Mouse (Mus musculus) gastrocnemius, postnatal 4 days (tissue): ENCODE data around the gene Enoph1. TPM values are rescaled to one million over a fixed set of nuclear protein-coding genes. Genes with fewer than 3 reads are reported as not detected.

Experiments
- DNase-seq, 2 experiments: peaks; one replicate each; pipeline ENCODE4 v3.0.0; 2021 to 2022; ENCODE audit warnings: low spot score in 2 of 2, mixed read lengths in 2 of 2
- long read RNA-seq, 2 experiments: library from polyadenylated mRNA; stranded (forward); transcript quantifications; one replicate each; pipeline ENCODE4 v2.0.0; 2021
- total RNA-seq, 2 experiments: library from RNA; stranded (reverse); gene quantifications; 2 replicates each; pipeline ENCODE4 v1.2.3; 2021

Gene Enoph1
- total RNA-seq = 10 to 100 TPM; 13.9 to 14.7 TPM
- long read RNA-seq, experiment 1, transcript Enoph1-202 (6 exons, 1,833 nt) = major isoform, 16 of 20 reads
- long read RNA-seq, experiment 1, partial matches to known transcripts = 1 of 20 reads
- long read RNA-seq, experiment 1, other reads (novel, unspliced or antisense) = 3 of 20 reads
- long read RNA-seq, experiment 2, transcript Enoph1-202 (6 exons, 1,833 nt) = major isoform, 15 of 23 reads
- long read RNA-seq, experiment 2, partial matches to known transcripts = 1 of 23 reads
- long read RNA-seq, experiment 2, other reads (novel, unspliced or antisense) = 6 of 23 reads

DNA sequence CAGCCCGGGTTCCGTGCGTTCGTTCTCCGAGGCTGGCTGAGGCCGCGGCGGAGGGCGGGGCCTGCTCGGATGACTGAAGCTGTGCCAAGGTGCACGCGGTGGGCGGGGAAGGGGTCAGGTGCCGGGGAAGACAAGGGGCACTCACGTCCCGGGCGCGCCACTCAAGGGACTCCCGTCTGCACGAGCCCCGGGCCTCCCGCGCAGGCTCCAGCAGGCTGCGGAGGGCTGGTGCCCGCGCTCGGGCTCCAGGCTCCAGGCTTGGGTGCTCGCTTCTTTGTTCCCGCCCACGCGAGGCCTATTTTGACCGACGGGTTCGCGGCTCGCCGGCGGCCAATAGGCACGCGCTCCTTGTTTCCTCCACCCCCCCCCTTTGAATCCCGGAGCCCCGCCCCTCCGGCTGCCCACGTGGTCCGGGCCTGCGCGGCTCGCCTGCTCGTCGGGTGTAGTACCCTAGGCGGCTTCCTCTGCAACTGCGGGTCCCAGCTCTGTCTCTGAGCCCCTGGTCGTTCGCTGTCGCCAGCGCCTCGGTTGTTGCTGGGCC is at the start of gene Enoph1, which contains the start of gene Hnrnpdl:
TSS of gene Enoph1 (plus strand) at position 384 of the 541 bp plus-strand sequence.
TSS of gene Hnrnpdl (minus strand) at position 63 of the 541 bp plus-strand sequence.
- peak; percentile 87 to 94 for DNase-seq

DNA sequence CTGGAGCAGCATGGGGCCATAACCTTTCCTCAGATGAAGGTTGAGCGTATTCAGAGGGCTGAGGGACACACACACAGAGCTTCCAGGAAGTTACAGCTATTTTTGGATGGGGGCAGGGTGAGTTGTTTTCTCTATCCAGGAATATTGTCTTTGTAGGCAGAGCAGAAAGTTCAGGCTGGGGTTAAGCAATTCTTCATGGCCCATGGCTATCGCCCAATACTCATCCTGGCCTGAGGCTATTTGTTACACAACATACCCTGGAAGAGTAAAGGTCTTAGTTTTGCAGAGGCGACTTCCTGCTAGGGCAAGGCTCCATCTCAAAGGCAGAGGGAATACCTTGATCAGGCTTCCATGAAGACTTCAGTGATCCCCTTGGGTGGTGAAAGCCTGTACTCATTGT is 45.6 kb upstream of the Enoph1 start:
- DNase-seq = no peak

DNA sequence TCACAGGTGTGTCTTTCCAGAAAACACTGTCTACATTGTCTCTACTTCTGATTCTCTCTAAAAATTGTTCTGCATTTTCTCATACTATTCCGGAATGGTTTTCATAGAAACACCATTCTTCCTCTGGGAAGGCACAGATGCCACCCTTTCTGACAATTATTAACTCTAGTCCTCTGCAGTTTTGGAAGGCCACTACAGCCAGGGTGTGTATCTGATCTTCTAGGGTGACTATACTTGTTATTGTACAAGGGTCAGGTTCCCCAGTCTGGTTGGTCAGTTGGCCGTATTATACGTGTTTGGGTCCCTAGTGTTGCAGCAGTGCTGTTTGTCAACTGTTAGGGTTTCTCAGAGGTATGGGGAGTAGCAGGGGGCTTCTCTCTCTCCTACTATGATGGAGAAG is 45.1 kb upstream of the Enoph1 start:
- DNase-seq = no peak

DNA sequence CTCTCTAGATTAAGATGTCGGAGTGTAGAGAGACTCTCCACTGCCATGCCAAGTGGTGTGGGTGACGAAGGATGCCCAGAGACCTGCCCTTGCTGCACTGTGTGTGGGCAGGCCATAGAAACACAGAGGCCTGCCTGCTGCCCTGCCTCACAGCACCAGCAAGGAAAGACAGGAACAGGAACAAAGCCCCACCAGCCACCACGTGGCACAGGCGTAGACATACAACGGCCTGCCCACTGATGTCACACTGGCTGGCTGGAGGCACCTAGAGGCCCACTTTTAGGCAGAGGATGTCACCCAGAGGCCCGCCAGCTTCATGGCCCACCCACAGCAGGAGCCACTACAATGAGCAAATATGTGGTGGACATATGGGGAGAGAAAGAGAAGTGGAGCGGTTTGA is 39.7 kb upstream of the Enoph1 start:
- no peak for DNase-seq

DNA sequence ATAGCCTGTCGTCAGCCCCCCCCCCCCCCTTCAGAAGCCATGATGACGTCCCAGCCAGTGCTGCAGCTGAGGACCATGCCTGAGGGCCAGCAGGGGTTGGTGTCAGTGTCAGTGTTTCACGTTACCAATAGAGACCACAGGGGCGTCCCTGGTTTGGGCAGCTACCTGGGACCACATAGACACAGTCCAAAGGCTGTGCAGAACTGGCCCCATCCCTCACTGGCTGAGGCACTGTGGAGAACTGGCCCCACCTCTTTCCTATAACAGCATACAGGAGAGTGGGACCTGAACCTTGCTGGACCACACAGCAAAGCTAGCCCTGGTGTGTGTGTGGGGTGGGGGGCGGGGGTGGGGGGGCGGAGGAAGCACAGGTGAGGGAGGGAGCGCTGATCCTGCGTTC is 39.3 kb upstream of the Enoph1 start:
- no peak for DNase-seq

DNA sequence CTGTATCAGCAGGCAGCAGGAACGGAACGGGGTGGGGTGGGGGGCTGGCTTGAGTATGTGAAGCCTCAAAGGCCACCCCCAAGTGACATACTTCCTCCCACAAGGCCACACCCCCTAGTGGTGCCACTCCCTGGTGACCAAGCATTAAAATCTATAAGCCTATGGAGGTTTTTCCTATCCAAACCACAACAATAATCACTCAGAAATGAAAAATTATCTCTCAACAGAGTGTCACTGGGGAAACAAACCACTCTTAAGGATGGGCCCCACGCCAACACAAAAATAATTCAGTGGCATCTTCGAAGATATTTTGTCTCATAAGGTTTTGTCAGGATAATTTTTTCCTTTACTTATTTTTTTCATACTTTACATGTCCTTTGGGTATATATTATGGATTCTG is 35.9 kb upstream of the Enoph1 start:
- no peak for DNase-seq

DNA sequence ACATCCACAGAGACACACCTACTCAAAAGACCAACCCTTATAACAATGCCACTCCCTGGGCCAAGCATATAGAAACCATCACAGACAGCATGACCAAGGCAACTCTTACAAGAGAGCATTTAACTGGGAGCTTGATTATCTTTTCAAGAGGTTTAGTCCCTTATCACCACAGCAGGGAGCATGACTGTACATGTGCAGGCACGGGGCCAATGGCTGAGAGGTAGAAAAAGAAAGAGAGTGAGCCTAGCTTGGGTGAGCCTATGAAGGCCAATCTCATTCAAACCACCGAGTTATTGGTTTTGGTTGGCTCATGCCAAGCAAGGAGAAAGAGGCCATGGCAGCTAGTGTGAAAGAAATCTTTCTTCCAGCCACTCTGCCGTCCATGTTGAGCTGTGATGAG is 34.4 kb upstream of the Enoph1 start:
- no peak for DNase-seq

DNA sequence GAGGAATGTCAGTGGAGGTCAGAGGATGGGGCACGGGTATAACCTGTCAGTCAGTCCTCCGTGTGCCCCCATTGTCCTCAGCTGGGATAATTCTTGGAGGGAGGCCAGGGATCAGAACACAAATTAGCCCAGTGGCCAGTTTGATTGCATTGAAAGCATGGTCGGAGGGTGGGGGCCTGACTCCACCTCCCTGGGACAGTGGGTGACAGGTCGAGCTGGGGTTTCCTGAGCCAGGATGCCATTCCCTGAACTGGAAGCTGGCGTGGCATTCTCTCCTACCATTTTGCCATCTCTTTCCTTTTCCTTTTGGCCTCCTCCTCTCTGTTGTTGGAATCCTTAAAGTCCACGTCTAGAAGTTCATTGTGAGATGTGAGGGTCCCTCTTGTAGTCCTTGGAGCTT is 33.9 kb upstream of the Enoph1 start:
- no peak for DNase-seq

DNA sequence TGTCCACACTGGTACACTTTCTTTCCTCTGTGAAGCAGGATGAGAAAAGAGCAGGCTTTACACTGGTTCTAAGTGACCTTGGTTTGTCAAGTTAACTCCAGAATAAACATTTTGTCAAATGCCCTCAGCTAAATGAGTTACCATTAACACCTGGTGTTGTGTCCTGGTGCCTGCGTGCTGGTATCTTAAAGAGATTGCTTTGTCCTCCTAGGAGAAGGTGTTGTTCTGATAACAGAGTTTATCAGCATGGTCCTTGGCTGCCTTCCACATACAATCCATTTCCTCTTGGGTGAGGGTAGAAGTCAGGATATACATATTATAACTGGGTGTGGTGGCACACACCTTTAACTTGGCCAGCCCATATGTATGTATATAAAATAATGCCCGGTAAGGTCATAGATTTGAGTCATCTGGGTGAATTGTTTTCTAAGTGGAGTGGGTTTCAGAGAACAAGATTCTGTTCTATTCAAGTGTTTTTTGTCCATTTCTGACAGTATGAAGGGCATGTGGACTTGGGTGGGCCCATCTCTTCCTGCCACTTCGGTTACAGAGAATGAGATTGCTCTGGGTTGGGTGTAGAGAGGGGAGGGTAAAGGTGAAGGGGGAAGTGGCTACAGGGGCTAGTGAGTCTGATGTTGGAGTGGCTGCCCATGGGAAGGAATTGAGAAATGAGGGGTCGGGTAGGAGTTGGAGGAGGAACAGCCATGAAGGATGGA is 33.3 kb upstream of the Enoph1 start:
- no peak for DNase-seq

DNA sequence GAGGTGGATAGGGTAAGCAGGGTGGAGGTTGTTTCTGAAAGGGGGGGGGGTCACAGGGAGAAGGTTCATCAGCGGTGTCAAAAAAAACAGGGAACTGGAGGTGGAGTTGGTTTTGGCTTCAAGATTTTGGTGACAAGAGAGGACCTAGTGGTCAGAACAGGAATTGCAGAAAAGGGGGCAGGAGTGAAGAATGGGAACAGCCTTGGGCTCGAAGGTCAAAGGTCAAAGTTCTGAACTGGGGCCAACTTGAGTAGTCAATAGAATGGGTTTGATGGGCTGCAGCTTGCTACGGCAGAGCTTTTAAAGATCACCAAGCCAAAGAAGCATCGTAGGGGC is 32.8 kb upstream of the Enoph1 start:
- no peak for DNase-seq

DNA sequence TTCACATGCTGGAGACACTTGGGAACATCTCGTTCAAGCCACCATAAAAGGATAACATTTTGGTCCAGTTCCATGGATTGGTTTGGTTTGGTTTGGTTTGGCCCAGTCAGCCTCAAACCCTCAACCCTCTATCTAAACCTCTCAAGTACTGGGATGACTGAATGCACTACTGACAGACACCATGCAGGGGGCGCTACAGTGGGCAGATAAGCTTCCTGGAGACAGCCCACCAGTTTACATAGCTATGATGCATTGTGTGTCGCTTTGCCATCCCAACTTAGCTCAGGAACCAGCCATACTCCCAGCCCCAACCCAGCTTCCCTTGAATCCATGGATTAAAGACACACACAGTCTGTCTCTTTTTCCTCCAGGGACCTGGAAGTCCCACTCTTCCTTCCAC is 31.3 kb upstream of the Enoph1 start:
- DNase-seq = no peak

DNA sequence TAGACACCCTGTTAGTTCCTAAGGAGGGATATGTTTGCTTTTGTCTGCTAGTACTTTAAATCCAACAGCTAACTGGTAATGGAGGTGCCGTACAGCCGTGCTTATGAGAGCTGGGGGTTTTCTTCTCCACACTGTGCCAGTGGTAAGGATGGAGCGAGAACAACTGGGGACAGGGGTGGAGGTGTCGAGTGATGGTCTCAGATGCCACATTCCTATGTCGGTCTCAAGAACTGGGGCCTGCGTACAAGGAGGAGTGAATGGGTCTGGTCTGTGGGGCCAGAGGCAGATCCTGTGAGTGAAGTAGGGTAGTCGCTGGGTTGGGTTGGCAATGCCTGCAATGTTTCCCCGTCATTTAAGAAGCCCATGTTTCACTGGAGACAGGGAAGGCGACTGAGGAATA is 27.2 kb upstream of the Enoph1 start:
- no peak for DNase-seq

DNA sequence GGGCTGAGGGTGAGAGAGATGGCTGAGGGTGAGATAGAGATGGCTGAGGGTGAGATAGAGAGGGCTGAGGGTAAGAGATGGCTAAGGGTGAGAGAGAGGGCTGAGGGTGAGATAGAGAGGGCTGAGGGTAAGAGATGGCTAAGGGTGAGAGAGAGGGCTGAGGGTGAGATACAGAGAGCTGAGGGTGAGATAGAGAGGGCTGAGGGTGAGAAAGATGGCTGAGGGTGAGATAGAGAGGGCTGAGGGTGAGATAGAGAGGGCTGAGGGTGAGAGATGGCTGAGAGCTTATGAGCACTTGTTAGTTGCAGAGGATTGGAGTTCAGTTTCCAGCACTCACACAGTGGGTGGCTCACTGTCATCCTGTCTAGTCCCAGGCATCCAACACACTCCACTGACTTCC is 19.7 kb upstream of the Enoph1 start:
- DNase-seq = no peak

DNA sequence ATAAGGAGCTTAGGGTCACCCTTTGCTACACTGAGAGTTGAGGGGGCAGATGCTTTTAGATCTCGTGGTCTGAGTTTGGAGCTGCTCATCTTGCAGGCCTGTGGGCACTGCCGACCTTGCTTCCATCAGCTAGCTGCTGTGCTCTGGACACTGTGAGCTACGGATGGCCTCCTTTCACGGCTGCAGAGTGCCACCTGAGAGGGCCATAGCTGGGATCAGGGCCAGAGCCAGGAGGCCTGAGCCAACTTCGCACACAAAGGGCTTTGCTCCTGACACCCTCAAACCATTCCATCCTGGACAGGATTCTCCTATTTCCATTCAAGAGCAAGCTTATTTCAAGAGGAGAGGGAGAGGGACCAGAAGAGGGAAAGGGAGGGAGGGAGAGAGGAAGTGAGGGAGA is 15.4 kb upstream of the Enoph1 start:
- DNase-seq = no peak

DNA sequence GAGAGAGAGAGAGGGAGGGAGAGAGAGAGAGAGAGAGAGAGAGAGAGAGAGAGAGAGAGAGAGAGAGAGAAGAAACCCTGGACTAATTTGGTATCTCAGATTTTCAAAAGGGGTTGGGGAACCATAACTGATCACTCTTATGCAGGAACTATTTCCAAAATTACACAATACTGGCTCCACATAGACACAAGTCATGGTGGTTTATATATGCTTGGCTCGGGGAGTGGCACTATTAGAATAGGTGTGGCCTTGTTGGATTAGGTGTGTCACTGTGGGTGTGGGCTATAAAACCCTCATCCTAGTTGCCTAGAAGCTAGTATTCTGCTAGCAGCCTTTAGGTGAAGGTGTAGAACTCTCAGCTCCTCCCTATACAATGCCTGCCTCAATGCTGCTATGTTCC is 14.9 kb upstream of the Enoph1 start:
- DNase-seq = no peak

DNA sequence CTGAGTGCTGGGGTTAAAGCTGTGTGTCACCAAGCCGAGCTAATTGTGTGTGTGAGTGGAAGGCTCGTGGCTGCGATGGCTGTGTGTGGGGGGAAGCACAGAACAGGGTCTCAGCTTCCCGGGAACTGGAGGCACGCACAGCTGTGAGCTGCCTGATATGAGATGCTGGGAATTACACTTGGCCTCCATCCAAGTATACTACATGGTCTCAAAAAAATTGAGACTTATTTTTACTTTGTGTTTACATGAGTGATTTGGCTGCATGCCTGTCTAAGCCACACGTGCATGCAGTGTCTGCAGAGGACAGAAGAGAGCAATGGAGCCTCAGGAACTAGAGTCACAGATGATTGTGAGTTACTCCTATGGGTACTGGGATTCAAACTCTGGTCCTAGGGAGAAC is 9.7 kb upstream of the Enoph1 start:
- DNase-seq = peak in 1 of 2 experiments; percentile 18

DNA sequence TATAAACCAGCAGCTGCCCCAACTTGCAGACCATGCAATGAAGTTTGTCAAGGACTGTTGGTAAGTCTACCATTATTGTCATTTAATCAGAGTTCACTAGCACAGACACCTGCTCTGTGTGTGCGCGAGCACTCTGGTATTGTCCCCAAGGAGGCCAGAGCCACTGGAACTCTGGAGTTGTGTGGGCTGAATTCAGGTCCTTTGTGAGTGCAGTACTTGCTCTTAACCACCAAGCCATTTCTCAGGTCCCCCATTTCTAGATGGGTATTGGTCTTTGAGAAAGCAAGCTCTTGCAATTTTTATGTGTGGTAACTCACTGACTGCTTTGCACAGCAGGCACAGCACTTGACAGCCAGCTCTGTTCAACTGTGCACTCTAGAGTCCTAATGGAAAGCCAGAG is 7.7 kb upstream of the Enoph1 start:
- DNase-seq = no peak

DNA sequence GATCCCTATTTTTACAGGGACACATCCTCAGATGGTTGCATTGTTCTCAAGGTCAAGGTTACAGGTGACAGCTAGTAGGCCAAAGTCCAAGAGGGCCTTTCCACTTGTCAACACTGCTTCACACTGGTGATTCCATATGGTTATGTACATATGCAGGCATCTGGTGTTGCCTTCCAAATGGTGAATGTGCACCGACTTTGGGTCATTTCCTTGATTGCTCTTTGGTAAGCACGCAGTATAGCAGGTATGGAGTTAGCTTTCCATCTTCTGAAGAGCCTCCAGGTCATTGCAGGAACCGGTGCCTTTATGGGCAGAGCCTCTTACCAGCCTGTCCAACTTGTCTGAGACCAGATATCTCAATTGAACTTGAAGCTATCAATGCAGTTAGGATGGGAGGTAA is 7.1 kb upstream of the Enoph1 start:
- DNase-seq = no peak

DNA sequence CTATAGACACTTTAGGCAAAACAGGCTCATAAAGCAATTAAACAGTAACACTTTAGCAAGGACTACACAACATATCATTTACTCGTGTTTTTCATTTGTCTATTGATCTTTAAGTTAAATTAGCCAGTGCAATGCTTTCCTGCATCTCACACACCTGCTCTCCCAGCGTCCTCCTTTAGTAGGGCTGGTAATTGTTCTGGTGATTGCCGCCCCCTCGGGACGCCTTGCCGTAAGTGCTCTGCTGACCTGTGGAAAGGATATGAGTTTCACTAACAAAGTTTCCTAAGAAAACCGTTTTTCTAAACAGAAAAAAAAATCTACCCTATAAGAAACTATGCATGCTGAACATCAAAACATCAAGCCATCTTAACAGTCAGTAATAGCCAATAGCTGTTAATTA is 3.8 kb upstream of the Enoph1 start:
- DNase-seq = no peak

DNA sequence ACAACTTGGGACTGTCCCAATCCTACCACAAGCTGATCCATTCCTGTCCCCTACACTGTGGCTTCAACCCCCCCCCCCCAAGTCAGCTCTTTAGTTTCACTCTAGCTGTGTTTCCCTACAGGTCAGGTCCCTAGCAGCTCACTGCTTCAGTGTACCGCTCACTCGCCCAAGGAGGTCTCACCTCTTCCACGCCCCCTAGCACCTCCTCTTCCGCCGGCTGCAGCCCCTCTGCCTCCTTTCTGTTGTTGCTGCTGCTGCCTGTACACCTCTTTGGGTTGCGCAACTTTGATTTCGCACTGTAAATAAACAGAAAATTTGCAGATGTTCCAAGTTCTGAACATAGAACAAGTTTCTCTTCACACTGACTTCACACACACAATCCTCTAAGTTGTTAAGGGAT is 3.1 kb upstream of the Enoph1 start:
- DNase-seq = no peak

DNA sequence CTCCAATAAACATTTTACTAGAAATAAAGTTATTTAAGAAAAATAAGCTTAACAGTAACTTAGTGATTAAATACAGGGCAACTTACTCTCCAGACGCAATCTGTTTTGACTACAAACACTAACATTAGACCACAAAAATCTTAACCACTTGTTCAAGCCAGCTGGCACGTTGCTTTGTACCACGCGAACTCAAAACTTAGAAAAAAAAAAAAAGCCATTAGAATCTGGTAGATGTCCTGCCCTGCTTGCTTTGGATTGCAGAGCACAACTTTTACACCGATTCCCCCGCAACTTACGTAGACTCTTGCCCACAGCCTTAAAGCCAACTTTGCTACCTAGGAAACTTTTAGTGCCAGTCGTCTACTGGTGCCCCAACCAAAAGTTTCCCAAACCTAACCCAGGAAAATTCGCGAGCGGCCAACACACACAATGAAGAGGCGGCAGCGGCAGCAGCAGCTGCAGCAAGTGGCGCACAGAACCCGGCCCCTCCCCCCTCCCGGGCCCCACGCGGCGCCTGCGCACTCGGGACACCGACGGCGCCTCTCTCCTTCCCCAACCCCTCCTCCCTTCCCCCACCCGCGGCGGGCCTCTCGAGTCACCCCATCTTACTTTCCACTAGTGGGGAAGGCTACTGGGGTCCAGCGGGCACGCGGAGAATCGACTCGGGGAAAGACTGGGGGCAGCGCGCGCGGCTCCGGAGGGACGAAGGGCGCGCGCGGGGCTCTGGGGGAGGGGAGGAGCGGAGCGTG is 1.6 kb upstream of the Enoph1 start:
- DNase-seq = peak; percentile 93 to 94
